Mouse (Mus musculus) kidney, postnatal 10 days (tissue): ENCODE results near the gene Hk1.
"Not testable (repeated sequence)": the region's sequence is repeated elsewhere in the genome, so short reads cannot be mapped to it uniquely, and the experiment has no call there.

ENCODE experiments used
- DNase-seq: peaks from one replicate; pipeline ENCODE4 v3.0.0; 2021; ENCODE audit warnings: mixed read lengths

The Hk1 gene

DNA sequence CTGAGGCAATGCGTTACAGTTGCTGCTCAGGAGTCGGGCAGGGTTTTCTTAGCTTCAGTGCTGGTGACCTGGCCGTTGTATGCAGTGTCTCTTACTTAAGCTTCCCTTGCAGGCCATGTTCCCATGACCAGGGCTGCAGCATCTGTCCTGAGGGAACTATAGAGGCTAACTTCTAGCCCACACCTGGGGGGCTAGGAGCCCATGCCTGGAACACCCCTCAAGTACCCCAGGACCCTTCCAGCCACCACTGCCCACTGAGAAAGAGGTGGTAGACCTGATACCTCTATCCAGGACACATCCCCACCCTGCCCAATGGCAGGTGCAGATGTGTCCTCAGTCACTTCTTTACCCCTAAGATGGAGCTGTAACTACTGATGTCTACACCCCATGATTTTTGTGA is 38.7 kb downstream of the Hk1 start:
- no peak for DNase-seq

GRCm38 (mm10) chr10:62340095-62340731 is 39.5 kb downstream of the Hk1 start:
- DNase-seq: peak; percentile 98

DNA sequence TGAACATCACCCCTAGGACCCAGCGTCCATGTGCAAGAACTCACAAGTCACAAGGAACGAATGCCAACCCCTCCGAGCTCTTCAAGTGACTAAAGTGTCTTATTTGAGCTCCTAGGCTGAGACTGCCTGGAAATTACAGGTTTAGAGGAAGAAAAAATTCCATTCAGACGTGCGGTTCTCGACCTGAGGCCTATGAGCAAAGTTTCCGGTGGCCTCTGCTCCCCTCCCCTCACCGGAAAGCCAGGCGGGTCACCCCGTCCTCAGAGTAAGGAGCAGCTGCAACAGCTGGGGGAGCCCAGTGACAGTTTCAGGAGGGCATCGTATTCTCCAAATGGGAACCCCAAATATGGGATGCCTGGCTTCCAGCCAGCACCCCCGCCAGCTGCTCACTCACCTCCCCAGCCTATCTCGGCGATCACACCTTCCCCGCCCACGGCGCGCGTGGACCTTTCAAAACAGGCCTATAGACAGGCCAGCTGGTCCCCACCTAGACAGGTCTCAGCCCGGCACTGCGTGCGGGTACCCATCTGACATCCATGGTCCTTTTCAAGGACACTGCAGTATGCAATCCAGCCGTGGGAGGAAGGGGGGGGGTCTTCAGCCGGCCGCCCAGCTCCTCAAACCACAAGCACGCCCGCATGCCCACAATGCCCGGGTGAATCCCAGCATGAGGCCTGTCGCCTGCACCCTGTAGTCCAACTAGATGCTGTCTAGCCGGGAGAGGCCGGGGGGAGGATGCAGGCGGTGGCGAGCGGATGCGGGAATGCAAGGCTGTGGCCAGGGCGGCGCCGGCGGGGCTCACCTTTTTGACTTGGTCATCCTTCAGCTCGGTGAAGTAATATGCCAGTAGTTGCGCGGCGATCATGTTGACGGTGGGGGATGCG is 40.3 kb downstream of the Hk1 start:
- DNase-seq: peak; percentile 71

DNA sequence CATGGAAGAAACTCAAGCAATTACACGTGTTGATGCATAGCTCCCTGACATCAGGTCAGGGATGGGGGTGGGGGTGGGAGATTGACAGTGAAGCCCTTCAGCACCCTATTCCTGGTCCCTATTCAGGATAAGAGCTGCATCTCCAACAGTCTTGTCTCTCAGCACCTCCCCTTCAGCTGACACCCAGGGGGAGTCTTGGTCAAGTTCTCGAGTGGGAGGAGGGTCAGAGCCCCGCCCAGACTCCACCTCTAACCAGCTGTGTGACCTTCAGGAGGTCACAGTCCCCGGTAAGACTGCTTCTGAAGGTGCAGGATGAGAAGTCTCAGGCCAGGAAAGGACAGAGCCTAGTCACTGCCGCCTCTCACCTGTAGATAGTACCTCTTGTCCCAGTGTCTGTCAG is 41.1 kb downstream of the Hk1 start:
- peak; percentile 48 for DNase-seq

GRCm38 (mm10) chr10:62338176-62338575 is 41.5 kb downstream of the Hk1 start:
- no peak for DNase-seq

GRCm38 (mm10) chr10:62336601-62337578 is 42.8 kb downstream of the Hk1 start:
- no peak for DNase-seq

GRCm38 (mm10) chr10:62335423-62335776 is 44.3 kb downstream of the Hk1 start:
- no peak for DNase-seq

DNA sequence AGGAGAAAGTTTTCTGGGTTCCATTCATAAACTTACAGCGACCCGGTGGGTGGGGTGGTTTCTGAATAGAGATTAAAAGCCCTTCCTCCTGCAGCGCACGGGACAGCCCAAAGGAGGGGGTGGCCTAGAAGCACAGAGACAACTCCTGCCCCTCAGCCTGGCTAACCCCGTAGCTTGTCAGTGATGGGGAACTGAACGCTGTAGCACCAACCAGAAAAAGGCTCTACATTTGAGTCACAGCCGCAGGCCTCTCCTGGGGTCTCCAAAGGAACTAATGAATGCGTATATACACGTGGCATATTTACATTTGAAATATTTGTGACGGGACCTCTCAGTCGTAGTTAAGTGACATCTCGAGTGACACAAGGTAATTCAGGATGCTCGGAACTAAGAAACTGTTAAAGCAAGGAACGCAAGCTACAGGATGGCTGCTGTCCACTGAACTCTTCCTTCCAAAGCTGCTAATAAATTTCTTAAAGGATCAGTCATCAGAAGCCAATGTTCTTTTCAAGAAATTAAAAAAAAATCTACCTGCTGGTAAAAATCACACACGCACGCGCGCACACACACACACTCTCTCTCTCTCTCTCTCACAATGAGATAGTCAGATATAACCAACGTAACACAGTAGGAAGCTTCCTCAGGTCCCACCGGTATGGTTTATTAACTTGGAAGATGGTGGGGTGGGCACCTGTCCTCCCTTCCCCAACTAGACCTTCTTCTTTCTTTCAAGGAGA is 44.9 kb downstream of the Hk1 start:
- no peak for DNase-seq

DNA sequence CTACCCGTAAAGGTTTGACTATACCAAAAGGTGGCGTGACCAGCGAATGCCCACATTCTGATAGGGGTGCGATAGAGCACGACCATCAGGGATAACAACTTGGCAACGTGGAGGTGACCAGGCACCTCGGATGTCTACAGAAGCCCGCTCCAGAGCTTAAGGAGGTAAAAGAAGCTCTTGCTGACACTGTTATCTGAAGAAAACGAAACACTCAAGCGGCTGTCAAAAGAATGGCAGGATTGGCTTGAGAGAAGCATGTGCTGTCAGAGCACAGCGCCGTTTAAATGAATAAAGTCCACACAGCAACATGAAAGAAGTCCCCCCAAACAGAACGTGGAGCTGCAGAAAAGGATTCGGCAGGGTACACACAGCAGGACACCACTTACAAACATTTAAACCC is 46.4 kb downstream of the Hk1 start:
- DNase-seq: no peak

DNA sequence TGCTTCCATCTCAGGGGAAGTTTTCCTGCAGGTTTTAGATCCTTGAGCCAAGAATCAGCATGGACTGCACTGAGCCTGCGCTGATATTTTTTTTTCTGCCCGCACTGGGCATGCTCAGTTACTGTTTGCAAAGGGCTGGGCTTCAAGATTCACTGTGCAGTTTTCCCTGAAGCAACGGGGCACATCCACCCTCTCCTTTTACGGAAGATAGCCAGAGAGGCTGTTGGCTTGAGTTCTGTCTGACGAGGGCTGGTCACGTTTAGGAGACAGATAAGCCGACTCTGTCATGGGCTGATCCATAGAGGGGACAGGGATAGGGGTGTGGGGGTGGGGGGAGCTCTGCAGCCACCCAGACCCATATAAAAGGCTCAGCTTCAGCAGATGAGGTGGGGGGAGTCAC is 47.2 kb downstream of the Hk1 start:
- peak; percentile 55 for DNase-seq

DNA sequence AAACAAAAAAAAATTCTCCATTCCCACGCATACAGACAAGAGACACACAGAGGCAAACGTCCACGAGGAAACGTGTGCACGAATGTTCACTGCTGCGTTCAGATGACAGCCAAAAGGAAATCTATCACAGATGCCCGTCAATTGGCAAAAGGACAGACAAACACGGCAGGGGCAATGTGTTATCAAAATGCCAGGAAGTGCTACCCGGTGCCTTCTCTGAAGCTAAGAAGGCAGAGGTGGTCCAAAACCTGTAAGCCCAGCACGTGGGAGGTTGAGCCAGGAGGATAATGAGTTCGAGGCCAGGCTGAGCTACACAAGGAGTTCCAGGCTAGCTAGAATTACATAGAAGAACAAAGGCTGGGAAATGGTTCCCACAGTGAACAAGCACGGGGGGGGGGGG is 47.9 kb downstream of the Hk1 start:
- DNase-seq: no peak

- no peak for DNase-seq
These were observed 48.4 kb downstream of the Hk1 start for GRCm38 (mm10) chr10:62331296-62331695.

GRCm38 (mm10) chr10:62329846-62330245 is 49.9 kb downstream of the Hk1 start:
- DNase-seq: peak; percentile 56

- no peak for DNase-seq
These were observed 50.8 kb downstream of the Hk1 start for GRCm38 (mm10) chr10:62328886-62329412.

GRCm38 (mm10) chr10:62327572-62328317 is 52.0 kb downstream of the Hk1 start:
- DNase-seq: no peak

DNA sequence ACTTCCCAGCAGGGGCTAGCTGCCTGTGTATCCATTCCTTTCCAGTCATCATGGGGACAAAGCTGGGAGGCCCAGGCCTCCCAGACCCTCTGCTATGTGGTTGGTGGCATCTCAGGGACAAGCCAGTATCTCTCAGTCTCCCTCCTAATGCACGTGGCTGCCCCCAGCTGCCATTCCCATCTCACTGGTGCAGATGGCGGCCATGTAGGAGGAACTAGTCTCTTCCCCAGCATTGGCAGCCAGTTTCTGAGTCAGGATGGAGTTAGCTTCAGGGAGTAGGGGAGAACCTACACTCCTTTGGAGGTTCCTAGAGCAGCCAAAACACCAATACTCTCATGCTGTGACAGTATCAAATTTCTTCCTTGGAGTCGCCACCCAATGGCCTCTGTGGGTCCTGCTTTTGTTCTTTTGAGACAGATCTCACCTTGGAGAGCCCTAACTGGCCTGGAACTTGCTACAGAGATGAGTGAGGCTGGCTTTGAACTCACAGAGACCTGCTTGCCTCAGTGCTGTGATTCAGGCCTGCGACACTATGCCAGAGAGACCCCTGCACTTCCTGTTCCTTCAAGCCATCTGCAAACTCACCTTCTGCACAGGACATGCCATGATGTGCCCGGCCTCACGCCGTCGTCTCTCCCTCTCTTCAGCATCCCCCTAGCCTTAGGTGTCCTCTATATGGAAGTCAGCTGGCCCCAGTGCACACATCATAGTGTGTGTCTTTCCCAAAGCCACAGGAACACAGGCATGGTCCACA is 52.7 kb downstream of the Hk1 start:
- DNase-seq: no peak

DNA sequence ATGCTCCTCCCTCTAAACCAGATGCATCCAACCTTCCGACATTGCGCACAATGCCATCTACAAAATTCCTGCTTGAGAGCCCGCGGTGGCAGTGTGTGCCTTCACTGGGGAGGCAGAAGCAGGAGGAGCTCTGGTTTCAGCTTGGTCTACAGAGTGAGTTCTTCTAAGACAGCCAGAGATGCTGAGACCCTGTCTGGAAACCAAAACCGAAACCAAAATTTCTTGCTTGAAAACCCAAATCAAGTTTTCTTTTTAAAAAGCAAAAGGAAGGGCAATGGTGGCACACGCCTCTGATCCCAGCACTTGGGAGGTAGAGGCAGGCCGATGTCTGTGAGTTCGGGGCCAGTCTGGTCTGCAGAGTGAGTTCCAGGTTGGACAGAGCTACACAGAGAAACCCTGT is 53.7 kb downstream of the Hk1 start:
- DNase-seq: no peak

GRCm38 (mm10) chr10:62322821-62323220 is 56.9 kb downstream of the Hk1 start:
- DNase-seq: not testable (repeated sequence)

GRCm38 (mm10) chr10:62321457-62321856 is 58.3 kb downstream of the Hk1 start:
- no peak for DNase-seq

- no peak for DNase-seq
These were observed 59.2 kb downstream of the Hk1 start for GRCm38 (mm10) chr10:62320402-62320978.
